Mouse (Mus musculus) E14TG2a.4 (cell line): ENCODE measurements around the gene Scgb1b19.
"Not testable (repeated sequence)": the region's sequence is repeated elsewhere in the genome, so short reads cannot be mapped to it uniquely, and the experiment has no call there.

ENCODE experiments used
- CTCF ChIP-seq: conservative IDR thresholded peaks from 2 replicates; pipeline ENCODE4 v1.5.1; 2014; ENCODE audit warnings: low read length
- NANOG ChIP-seq: IDR thresholded peaks from 2 replicates; pipeline ENCODE4 v1.6.1; 2014; ENCODE audit warnings: borderline replicate concordance, low read length, mixed read lengths

DNA sequence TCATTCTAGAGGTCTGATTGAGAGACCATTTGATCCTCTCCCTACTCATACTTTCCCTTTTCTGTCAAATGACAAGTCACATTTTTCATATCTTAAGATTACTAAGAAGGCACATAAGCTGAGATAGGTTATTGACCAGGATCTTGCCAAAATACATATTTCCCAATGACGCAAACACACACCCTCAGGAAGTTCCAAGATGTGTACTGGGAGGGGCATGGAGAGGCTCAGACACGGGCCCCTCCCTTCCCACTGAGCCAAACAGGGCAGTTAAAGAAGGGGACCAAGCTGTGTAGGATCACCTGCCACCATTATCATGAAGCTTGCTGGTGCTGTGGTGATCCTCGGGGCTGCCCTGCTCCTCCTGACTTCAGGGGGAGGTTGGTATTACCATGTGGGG lies at the start of gene Scgb1b19:
- TF ChIP-seq CTCF, NANOG: not testable (repeated sequence)
